Mouse (Mus musculus) lung, postnatal 0 days (tissue): ENCODE results near the gene Gm11115. TPM values are rescaled to one million over a fixed set of nuclear protein-coding genes. Genes with fewer than 3 reads are reported as not detected.

ENCODE experiments used
- ATAC-seq: fragments of 200-750 bp; cut with Nextera tagmentation; 2 replicates; pipeline ENCODE4 v1.8.0; 2017; ENCODE audit warnings: moderate library complexity
- DNase-seq: peaks from one replicate; pipeline ENCODE4 v3.0.0-alpha.2; 2016; ENCODE audit warnings: low spot score
- H3K27ac ChIP-seq: fragments of 300-500 bp; sonication (generic); 2 replicates; pipeline ENCODE4 v1.5.1; 2014; ENCODE audit warnings: antibody characterized with exemption, mild to moderate bottlenecking, low read length, mixed read lengths
- H3K27me3 ChIP-seq: fragments of 300-500 bp; sonication (generic); replicated peaks from 2 replicates; pipeline ENCODE4 v1.6.1; 2014; ENCODE audit warnings: low read length, mixed read lengths; ENCODE audit not compliant: insufficient read depth
- H3K36me3 ChIP-seq: fragments of 300-500 bp; sonication (generic); 2 replicates; pipeline ENCODE4 v1.6.1; 2014; ENCODE audit warnings: low read length, mixed read lengths; ENCODE audit not compliant: insufficient read depth
- H3K4me1 ChIP-seq: fragments of 300-500 bp; sonication (generic); 2 replicates; pipeline ENCODE4 v1.6.1; 2014; ENCODE audit warnings: antibody characterized with exemption, low read depth, low read length, mixed read lengths; ENCODE audit not compliant: insufficient read depth
- H3K4me2 ChIP-seq: fragments of 300-500 bp; sonication (generic); replicated peaks from 2 replicates; pipeline ENCODE4 v1.6.1; 2014; ENCODE audit warnings: low read depth, mild to moderate bottlenecking, low read length, moderate library complexity, mixed read lengths
- H3K4me3 ChIP-seq: fragments of 300-500 bp; sonication (generic); 2 replicates; pipeline ENCODE4 v1.5.1; 2014; ENCODE audit warnings: low read depth, low read length
- H3K9ac ChIP-seq: fragments of 300-500 bp; sonication (generic); replicated peaks from 2 replicates; pipeline ENCODE4 v1.6.1; 2014; ENCODE audit warnings: low read depth, mild to moderate bottlenecking
- H3K9me3 ChIP-seq: fragments of 300-500 bp; sonication (generic); 2 replicates; pipeline ENCODE4 v1.6.1; 2016; ENCODE audit warnings: low read length, mixed read lengths
- CTCF ChIP-seq: IDR thresholded peaks from 2 replicates; pipeline ENCODE4 v1.5.1; 2016; ENCODE audit warnings: antibody characterized with exemption, mild to moderate bottlenecking
- EP300 ChIP-seq: IDR thresholded peaks from 2 replicates; pipeline ENCODE4 v1.6.1; 2016; ENCODE audit warnings: antibody characterized with exemption, mild to moderate bottlenecking, control low read depth
- WGBS: fragments of 180-500 bp; shearing (Covaris S2); extraction: QIAGEN DNeasy Blood & Tissue Kit; methylation state at CpG from one replicate; pipeline ENCODE4 v1.1.7; 2014; 5-methylcytosine and 5-hydroxymethylcytosine counted together
- polyA plus RNA-seq: library from polyadenylated mRNA; unstranded; fragments of >200 nt; fragmentation: Nextera tagmentation; extraction: Ambion mirVana; gene quantifications from 2 replicates; pipeline ENCODE4 v1.2.1, GENCODE M21; 2015

Gm11115 gene
- polyA plus RNA-seq: not detected in 2 replicates

DNA sequence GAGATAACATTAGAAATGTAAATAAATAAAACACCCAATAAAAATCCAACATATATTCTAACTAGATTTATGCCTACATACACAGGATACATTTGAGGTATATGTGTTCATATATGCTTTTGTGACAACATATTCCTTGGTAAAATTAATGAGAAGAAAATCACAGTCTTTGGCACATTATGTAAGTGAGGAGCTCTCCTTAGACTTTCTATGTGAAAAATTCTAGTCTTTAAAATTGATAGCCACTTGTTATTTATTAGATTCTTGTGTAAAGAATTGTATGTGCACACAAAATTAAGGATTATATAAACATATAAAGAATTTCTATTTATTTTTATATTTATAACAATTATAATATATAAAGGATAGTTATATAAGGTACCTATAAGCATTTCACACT is at the start of gene Gm11115:
Gene Gm11115, minus strand, starts transcription at position 101 of the 400 bp plus-strand sequence.
- no peak within 1 kb of the TSS for H3K4me3 ChIP-seq
- H3K9ac ChIP-seq: no peak within 1 kb of the TSS
- H3K27me3 ChIP-seq: no peaks in the 10 kb centered on the region
- DNase-seq (no peak), ATAC-seq (no peak)
- H3K36me3 ChIP-seq: no peaks in the 10 kb centered on the region
- no peaks in the 10 kb centered on the region for H3K9me3 ChIP-seq
- TF ChIP-seq EP300 (no peak), CTCF (no peak)
- no peak within 1 kb of the TSS for H3K4me2 ChIP-seq
- H3K4me1 ChIP-seq: no peaks in the 10 kb centered on the region
- no peak within 1 kb of the TSS for H3K27ac ChIP-seq

DNA sequence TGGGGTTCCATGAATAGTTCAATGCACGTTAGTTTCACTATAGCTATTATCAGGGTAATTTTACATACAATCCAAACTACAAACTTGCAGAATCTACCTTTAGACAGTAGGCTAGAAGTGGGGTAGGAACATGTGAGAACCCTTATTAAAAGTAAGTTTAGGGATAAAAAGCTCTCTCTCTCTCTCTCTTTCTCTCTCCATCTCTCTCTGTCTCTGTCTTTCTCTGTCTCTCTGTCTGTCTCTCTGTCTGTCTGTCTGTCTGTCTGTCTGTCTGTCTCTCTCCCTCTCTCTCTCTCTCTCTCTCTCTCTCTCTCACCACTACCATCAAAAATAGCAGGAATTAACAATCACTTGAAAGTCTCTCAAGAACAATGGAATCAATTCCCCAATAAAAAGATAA is 42.5 kb downstream of the Gm11115 start, which contains the start of gene Gm11116:
Gene Gm11116, minus strand, starts transcription at position 101 of the 400 bp plus-strand sequence.
- DNase-seq: no peak
- H3K27ac ChIP-seq: no peak within 1 kb of the TSS
- no peak within 1 kb of the TSS for H3K4me3 ChIP-seq
- H3K9ac ChIP-seq: no peak within 1 kb of the TSS
- no peaks in the 10 kb centered on the region for H3K9me3 ChIP-seq
- ATAC-seq: no peak
- 48% methylated on average over 1 of the region's 1 CpGs for WGBS
- H3K36me3 ChIP-seq: no peaks in the 10 kb centered on the region
- no peak within 1 kb of the TSS for H3K4me2 ChIP-seq
- no peak for TF ChIP-seq CTCF
- TF ChIP-seq EP300: no peak
- no peaks in the 10 kb centered on the region for H3K4me1 ChIP-seq
- no peaks in the 10 kb centered on the region for H3K27me3 ChIP-seq

Other genes starting within 250 kb of the Gm11115 start
- 0.12 and 13.8 TPM in 2 replicates for gene Csn3, start 228.5 kb downstream of the Gm11115 start, polyA plus RNA-seq
- gene 2310003L06Rik, start 184.6 kb downstream of the Gm11115 start, polyA plus RNA-seq: not detected in 2 replicates
- gene Gm28434, start 184.6 kb downstream of the Gm11115 start, polyA plus RNA-seq: not detected in 2 replicates
- gene Cabs1, start 174.7 kb downstream of the Gm11115 start, polyA plus RNA-seq: not detected in 2 replicates
- gene Smr3a, start 151.6 kb downstream of the Gm11115 start, polyA plus RNA-seq: not detected in 2 replicates
- not detected in 2 replicates for gene Smr2, start 67.5 kb downstream of the Gm11115 start, polyA plus RNA-seq
- gene Gm11116, start 42.6 kb downstream of the Gm11115 start, polyA plus RNA-seq: not detected in 2 replicates
- not detected in 2 replicates for gene Gm7714, start 114.8 kb upstream of the Gm11115 start, polyA plus RNA-seq
- gene Prol1, start 163.2 kb upstream of the Gm11115 start, polyA plus RNA-seq: not detected in 2 replicates
- gene Amtn, start 222.0 kb upstream of the Gm11115 start, polyA plus RNA-seq: 0.13 and 0.23 TPM in 2 replicates